Mouse (Mus musculus) megakaryocyte, embryonic 14.5 days (primary cell): ENCODE data around the gene Ano6.

Experiments
- FLI1 ChIP-seq: IDR thresholded peaks from 2 replicates; pipeline ENCODE4 v1.6.1; 2012; ENCODE audit warnings: low read length, inconsistent platforms, mixed read lengths
- GATA1 ChIP-seq: IDR thresholded peaks from 3 replicates; pipeline ENCODE4 v1.6.1; 2012; ENCODE audit warnings: mixed read lengths, low read length, inconsistent platforms, borderline replicate concordance

DNA sequence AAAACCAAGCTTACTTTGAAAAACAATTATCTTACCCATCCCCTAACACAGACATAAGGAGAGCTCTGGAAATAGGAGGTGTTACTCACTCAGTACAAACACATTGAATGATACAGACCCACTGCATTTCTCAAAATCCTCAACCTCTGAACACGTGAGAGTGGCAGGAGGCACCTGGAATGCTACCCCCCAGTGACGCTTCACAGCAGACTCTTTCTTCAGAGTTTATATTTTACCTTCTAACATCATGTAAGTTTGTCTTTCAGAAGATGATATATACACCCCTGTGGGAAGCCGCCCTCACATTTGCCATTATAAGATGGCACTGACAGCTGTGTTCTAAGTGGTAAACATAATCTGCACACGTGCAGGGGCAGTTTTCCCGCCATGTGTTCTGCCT lies 37.6 kb upstream of the Ano6 start:
- no peak for TF ChIP-seq GATA1
- TF ChIP-seq FLI1, result no peak
